Mouse (Mus musculus) C2C12 (cell line): ENCODE data around the gene Tdrd12.

Source experiments
- CTCF ChIP-seq: IDR thresholded peaks from one replicate; pipeline ENCODE4 v1.5.1; 2011; ENCODE audit not compliant: control insufficient read depth, insufficient read depth, insufficient read length
- MAX ChIP-seq: IDR thresholded peaks from one replicate; pipeline ENCODE4 v1.6.1; 2011; ENCODE audit warnings: mild to moderate bottlenecking, control low read depth
- USF1 ChIP-seq: IDR thresholded peaks from one replicate; pipeline ENCODE4 v1.6.1; 2011; ENCODE audit warnings: low read depth, mild to moderate bottlenecking, control low read depth, moderate library complexity

GRCm38 (mm10) chr7:35485126-35485525 is 52.4 kb downstream of the Tdrd12 start:
- TF ChIP-seq MAX (no peak), CTCF (no peak), USF1 (no peak)
